Mouse (Mus musculus): ENCODE measurements around the gene Sec31a. TPM values are rescaled to one million over a fixed set of nuclear protein-coding genes. Genes with fewer than 3 reads are reported as not detected.
"Not testable (repeated sequence)": the region's sequence is repeated elsewhere in the genome, so short reads cannot be mapped to it uniquely, and the experiment has no call there.

The Sec31a gene
- polyA plus RNA-seq, 1 experiment: 244 TPM

- no peak overlapping the region for H3K4me3 ChIP-seq (ENCODE audit: insufficient read depth, low read depth, low read length)
- no peak for TF ChIP-seq CTCF (conservative IDR thresholded peaks at IDR 0.05; ENCODE audit: insufficient read depth, insufficient read length, low read depth, low read length)
- no peak for TF ChIP-seq POLR2A (IDR thresholded peaks at IDR 0.05; ENCODE audit: low read depth, low read length)
- H3K27me3 ChIP-seq (replicated peaks; ENCODE audit: control insufficient read depth, insufficient read depth, low read length): no peaks in the 10 kb centered on the region
- peaks cover 16% of the 10 kb centered on the region; the same call in 1 of the 2 replicates for H3K4me1 ChIP-seq (ENCODE audit: control insufficient read depth, insufficient read depth, low read length)
- DNase-seq: no peak
- H3K36me3 ChIP-seq (ENCODE audit: control insufficient read depth, insufficient read depth, low read length): no peaks in the 10 kb centered on the region; the same call in 1 of the 2 replicates
- no peak overlapping the region for H3K27ac ChIP-seq (ENCODE audit: insufficient read depth, low read depth, low read length)
- WGBS: 32% methylated on average over 9 of the region's 9 CpGs
These were observed 11.2 kb upstream of the Sec31a start for GRCm38 (mm10) chr5:100427276-100427675.

- H3K27ac ChIP-seq (ENCODE audit: insufficient read depth, low read depth, low read length); H3K36me3 ChIP-seq (ENCODE audit: control insufficient read depth, insufficient read depth, low read length); H3K27me3 ChIP-seq (replicated peaks; ENCODE audit: control insufficient read depth, insufficient read depth, low read length); H3K4me3 ChIP-seq (ENCODE audit: insufficient read depth, low read depth, low read length); DNase-seq: not testable (repeated sequence)
- WGBS: 79% methylated on average over 2 of the region's 2 CpGs
- peaks cover 16% of the 10 kb centered on the region; the same call in 1 of the 2 replicates for H3K4me1 ChIP-seq (ENCODE audit: control insufficient read depth, insufficient read depth, low read length)
These were observed 9.8 kb upstream of the Sec31a start for GRCm38 (mm10) chr5:100425823-100426222.

GRCm38 (mm10) chr5:100424252-100424651 lies 8.2 kb upstream of the Sec31a start:
- peaks cover 11% of the 10 kb centered on the region; the same call in 1 of the 2 replicates for H3K4me1 ChIP-seq (ENCODE audit: control insufficient read depth, insufficient read depth, low read length)
- H3K4me3 ChIP-seq (ENCODE audit: insufficient read depth, low read depth, low read length): no peak overlapping the region
- H3K27me3 ChIP-seq (replicated peaks; ENCODE audit: control insufficient read depth, insufficient read depth, low read length): no peaks in the 10 kb centered on the region
- no peak for DNase-seq
- no peak overlapping the region for H3K27ac ChIP-seq (ENCODE audit: insufficient read depth, low read depth, low read length)
- WGBS: 36% methylated on average over 3 of the region's 3 CpGs
- H3K36me3 ChIP-seq (ENCODE audit: control insufficient read depth, insufficient read depth, low read length): peaks cover 1% of the 10 kb centered on the region; the same call in 1 of the 2 replicates
- no peak for TF ChIP-seq POLR2A (IDR thresholded peaks at IDR 0.05; ENCODE audit: low read depth, low read length)

GRCm38 (mm10) chr5:100423626-100424025 lies 7.6 kb upstream of the Sec31a start:
- 34% methylated on average over 7 of the region's 7 CpGs for WGBS
- Histone ChIP-seq H3K4me3 (ENCODE audit: insufficient read depth, low read depth, low read length) (no peak overlapping the region), H3K27me3 (replicated peaks; ENCODE audit: control insufficient read depth, insufficient read depth, low read length) (no peaks in the 10 kb centered on the region), H3K36me3 (ENCODE audit: control insufficient read depth, insufficient read depth, low read length) (peaks cover 1% of the 10 kb centered on the region; the same call in 1 of the 2 replicates), H3K27ac (ENCODE audit: insufficient read depth, low read depth, low read length) (no peak overlapping the region), H3K4me1 (ENCODE audit: control insufficient read depth, insufficient read depth, low read length) (peaks cover 12% of the 10 kb centered on the region; the same call in 1 of the 2 replicates)
- no peak for DNase-seq
- no peak for TF ChIP-seq CTCF (conservative IDR thresholded peaks at IDR 0.05; ENCODE audit: insufficient read depth, insufficient read length, low read depth, low read length)
- no peak for TF ChIP-seq POLR2A (IDR thresholded peaks at IDR 0.05; ENCODE audit: low read depth, low read length)

GRCm38 (mm10) chr5:100418861-100419260 lies 2.8 kb upstream of the Sec31a start:
- 0 out of 2 replicates have a peak, but pooled peaks cover 1% of the 10 kb centered on the region for H3K36me3 ChIP-seq (ENCODE audit: control insufficient read depth, insufficient read depth, low read length)

GRCm38 (mm10) chr5:100418077-100418476 lies 2.0 kb upstream of the Sec31a start:
- Histone ChIP-seq H3K4me3 (ENCODE audit: insufficient read depth, low read depth, low read length) (no peak overlapping the region), H3K27ac (ENCODE audit: insufficient read depth, low read depth, low read length) (no peak overlapping the region), H3K36me3 (ENCODE audit: control insufficient read depth, insufficient read depth, low read length) (0 out of 2 replicates have a peak, but pooled peaks cover 1% of the 10 kb centered on the region), H3K27me3 (replicated peaks; ENCODE audit: control insufficient read depth, insufficient read depth, low read length) (no peaks in the 10 kb centered on the region), H3K4me1 (ENCODE audit: control insufficient read depth, insufficient read depth, low read length) (peaks cover 12% of the 10 kb centered on the region; the same call in 1 of the 2 replicates)
- no peak for DNase-seq
- TF ChIP-seq CTCF (conservative IDR thresholded peaks at IDR 0.05; ENCODE audit: insufficient read depth, insufficient read length, low read depth, low read length) (no peak), POLR2A (IDR thresholded peaks at IDR 0.05; ENCODE audit: low read depth, low read length) (no peak)
- 93% methylated on average over 2 of the region's 2 CpGs for WGBS

More at GRCm38 (mm10) chr5:100418861-100419260, 2.8 kb upstream of the Sec31a start:
- H3K4me1 ChIP-seq (ENCODE audit: control insufficient read depth, insufficient read depth, low read length): peaks cover 7% of the 10 kb centered on the region; the same call in 1 of the 2 replicates
- H3K4me3 ChIP-seq (ENCODE audit: insufficient read depth, low read depth, low read length): no peak overlapping the region
- WGBS: 52% methylated on average over 4 of the region's 4 CpGs
- H3K27me3 ChIP-seq (replicated peaks; ENCODE audit: control insufficient read depth, insufficient read depth, low read length): no peaks in the 10 kb centered on the region
- TF ChIP-seq CTCF (conservative IDR thresholded peaks at IDR 0.05; ENCODE audit: insufficient read depth, insufficient read length, low read depth, low read length) (no peak), POLR2A (IDR thresholded peaks at IDR 0.05; ENCODE audit: low read depth, low read length) (no peak)
- no peak overlapping the region for H3K27ac ChIP-seq (ENCODE audit: insufficient read depth, low read depth, low read length)
- peak; percentile 55 for DNase-seq

- Histone ChIP-seq H3K4me3 (ENCODE audit: insufficient read depth, low read depth, low read length) (peak overlapping the region; percentile 7), H3K4me1 (ENCODE audit: control insufficient read depth, insufficient read depth, low read length) (peaks cover 28% of the 10 kb centered on the region; the same call in 1 of the 2 replicates), H3K27ac (ENCODE audit: insufficient read depth, low read depth, low read length) (peak overlapping the region; percentile 49), H3K36me3 (ENCODE audit: control insufficient read depth, insufficient read depth, low read length) (no peaks in the 10 kb centered on the region), H3K27me3 (replicated peaks; ENCODE audit: control insufficient read depth, insufficient read depth, low read length) (no peaks in the 10 kb centered on the region)
- no peak for DNase-seq
- WGBS: 13% methylated on average over 11 of the region's 11 CpGs
- TF ChIP-seq POLR2A (IDR thresholded peaks at IDR 0.05; ENCODE audit: low read depth, low read length) (no peak), CTCF (conservative IDR thresholded peaks at IDR 0.05; ENCODE audit: insufficient read depth, insufficient read length, low read depth, low read length) (no peak)
These were observed 1.4 kb downstream of the Sec31a start for GRCm38 (mm10) chr5:100414474-100415196.

All from kidney, adult 2 months (tissue).